Mouse (Mus musculus): ENCODE data around the gene Atp8b2. TPM values are rescaled to one million over a fixed set of nuclear protein-coding genes. Genes with fewer than 3 reads are reported as not detected.

Atp8b2 gene
- total RNA-seq, 4 experiments from 2014 or later: 14.5 to 17.8 (median 15.8) TPM

DNA sequence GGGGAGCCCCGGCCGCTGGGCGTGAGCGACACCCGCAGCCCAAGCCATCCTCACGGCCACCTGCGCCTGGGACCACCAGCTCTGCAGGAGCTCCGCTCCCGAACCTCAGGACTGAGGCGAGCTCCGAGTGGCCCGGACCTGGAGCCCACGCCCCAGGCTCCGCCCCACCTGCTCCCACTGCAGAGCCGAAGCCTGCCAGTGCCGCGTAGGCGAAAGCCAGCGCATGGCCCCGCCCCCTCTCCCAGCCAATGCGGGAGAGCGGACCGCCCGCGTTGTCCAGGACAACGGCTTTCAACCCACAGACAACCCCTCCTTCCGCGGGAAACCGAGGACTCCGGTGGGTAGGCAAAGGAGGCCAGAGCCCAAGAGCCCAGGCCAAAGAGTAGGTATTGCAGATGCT, 2.8 kb downstream of the Atp8b2 start:
- peak; percentile 88 for DNase-seq (ENCODE audit: low spot score)

DNA sequence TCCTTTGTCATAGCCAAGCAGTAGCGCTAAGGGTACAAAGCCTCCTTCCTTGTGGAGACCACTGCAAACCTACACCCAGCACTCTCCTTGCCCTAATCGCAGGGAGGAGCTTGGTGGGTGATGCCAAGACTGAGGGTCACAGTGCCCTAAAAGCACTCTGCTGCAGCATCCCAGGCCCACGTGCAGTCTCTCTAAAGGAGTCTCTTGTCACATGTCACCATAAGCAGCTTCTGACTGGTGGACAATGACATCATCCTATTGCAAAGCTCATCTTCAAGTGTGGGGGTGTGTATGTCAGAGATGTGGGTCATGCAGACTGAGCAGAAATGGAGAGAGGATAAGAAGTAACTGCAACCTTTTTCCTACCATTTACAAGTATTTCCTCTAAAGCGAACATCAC, 3.9 kb downstream of the Atp8b2 start:
- DNase-seq (ENCODE audit: low spot score): no peak

GRCm38 (mm10) chr3:89957880-89958279, 5.4 kb downstream of the Atp8b2 start:
- DNase-seq (ENCODE audit: low spot score): no peak

DNA sequence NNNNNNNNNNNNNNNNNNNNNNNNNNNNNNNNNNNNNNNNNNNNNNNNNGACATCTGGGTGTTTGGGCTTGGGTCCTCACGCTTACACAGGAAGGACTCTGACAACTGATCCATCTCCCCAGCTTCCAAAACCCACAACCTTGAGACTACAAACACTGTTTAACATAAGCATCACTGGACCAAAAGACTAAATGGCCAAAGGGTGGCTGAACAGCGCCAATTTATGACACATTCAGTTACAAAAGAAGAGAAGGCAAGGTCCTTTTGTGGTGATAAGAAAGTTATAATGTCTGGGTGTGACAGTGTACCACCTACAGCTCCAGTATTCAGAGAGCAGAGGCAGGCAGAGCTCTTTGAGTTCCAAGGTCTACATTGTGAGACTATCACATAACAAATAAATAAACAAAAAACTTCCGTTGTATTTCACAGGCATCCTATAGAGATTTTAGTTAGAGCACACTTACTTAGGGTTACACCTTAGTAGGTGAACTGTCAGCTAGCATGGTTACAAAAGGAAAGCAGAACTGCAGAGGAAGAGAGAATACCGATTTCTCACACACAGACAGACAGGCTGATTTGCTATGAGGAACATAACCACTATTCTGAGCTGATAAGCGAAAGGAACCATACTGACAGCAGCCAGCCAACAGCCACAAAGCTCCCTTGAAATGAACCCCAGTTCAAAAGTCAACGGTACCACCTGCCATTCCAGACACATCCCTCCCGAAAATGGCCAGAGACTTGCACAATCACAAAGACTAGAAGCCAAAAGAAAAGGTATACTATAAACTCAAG, 6.9 kb downstream of the Atp8b2 start:
- no peak for DNase-seq (ENCODE audit: low spot score)

GRCm38 (mm10) chr3:89953420-89953819, 9.9 kb downstream of the Atp8b2 start:
- peak; percentile 77 for DNase-seq (ENCODE audit: low spot score)

DNA sequence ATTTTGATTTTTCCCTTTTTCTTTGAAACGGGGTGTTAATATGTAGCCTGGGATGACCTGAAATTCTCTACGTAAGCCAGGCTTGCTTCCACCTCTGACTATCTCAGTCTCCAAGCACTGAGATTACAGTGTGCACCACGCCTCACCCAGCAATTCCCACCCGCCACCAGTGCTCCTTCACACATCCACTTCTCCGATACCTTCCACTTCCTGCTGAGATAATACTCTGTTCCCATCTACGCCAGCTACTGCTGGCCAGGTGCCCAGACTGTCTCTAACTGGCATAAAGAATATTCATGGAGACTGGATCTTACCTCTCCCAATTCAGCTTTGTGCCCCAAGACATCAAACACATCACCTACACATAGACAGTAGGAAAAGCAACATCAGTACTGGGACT, 14.7 kb downstream of the Atp8b2 start:
- DNase-seq (ENCODE audit: low spot score): no peak

- no peak for DNase-seq (ENCODE audit: low spot score)
These were observed 15.3 kb downstream of the Atp8b2 start for GRCm38 (mm10) chr3:89948021-89948420.

DNA sequence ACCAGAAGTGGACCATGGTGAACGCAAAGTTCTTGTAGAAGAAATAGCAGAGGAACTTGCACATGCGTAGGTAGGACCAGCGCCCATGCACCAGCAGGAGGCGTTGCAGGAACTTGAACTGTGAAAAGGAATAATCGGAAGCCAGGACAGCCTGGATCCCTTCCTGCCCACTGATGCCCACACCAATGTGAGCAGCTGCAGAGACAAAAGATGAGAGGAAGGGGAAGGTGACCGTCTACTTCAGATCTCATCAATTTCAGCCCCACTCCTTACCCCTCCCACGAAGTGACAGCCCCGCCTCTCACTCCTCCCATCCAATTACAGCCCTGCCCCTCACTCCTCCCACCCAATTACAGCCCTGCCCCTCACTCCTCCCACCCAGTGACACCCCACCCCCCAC, 18.3 kb downstream of the Atp8b2 start:
- no peak for DNase-seq (ENCODE audit: low spot score)

GRCm38 (mm10) chr3:89942894-89943293, 20.4 kb downstream of the Atp8b2 start:
- no peak for DNase-seq (ENCODE audit: low spot score)

- no peak for DNase-seq (ENCODE audit: low spot score)
These were observed 26.8 kb downstream of the Atp8b2 start for GRCm38 (mm10) chr3:89936495-89936894.

GRCm38 (mm10) chr3:89932925-89933324, 30.4 kb downstream of the Atp8b2 start:
- DNase-seq (ENCODE audit: low spot score): no peak

DNA sequence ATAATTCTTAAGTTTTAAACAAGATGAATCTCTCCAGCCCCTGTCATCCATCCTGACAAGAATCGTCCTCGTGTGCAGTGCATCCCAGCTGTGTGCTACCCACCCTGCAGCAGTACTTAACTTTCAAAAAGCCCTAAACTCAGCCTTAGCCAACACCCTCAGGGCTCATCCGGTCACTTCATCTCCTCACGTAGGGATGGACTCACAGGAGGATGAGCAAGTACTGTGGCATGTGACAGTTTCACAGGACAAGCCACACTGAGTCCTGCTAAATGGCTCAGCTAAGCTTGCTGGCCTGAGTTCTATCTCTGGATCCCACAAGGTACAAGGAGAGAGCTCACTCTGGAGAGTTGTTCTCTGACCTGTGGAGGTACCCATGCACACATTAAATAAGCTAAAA, 34.4 kb downstream of the Atp8b2 start:
- DNase-seq (ENCODE audit: low spot score): no peak

- DNase-seq (ENCODE audit: low spot score): no peak
These were observed 36.9 kb downstream of the Atp8b2 start for GRCm38 (mm10) chr3:89926440-89926839.

GRCm38 (mm10) chr3:89920711-89921110, 42.6 kb downstream of the Atp8b2 start:
- no peak for DNase-seq (ENCODE audit: low spot score)

GRCm38 (mm10) chr3:89917408-89917807, 45.9 kb downstream of the Atp8b2 start:
- DNase-seq (ENCODE audit: low spot score): no peak

- no peak for DNase-seq (ENCODE audit: low spot score)
These were observed 46.7 kb downstream of the Atp8b2 start for GRCm38 (mm10) chr3:89916622-89917021.

- DNase-seq (ENCODE audit: low spot score): no peak
These were observed 48.6 kb downstream of the Atp8b2 start for GRCm38 (mm10) chr3:89914700-89915099.

DNA sequence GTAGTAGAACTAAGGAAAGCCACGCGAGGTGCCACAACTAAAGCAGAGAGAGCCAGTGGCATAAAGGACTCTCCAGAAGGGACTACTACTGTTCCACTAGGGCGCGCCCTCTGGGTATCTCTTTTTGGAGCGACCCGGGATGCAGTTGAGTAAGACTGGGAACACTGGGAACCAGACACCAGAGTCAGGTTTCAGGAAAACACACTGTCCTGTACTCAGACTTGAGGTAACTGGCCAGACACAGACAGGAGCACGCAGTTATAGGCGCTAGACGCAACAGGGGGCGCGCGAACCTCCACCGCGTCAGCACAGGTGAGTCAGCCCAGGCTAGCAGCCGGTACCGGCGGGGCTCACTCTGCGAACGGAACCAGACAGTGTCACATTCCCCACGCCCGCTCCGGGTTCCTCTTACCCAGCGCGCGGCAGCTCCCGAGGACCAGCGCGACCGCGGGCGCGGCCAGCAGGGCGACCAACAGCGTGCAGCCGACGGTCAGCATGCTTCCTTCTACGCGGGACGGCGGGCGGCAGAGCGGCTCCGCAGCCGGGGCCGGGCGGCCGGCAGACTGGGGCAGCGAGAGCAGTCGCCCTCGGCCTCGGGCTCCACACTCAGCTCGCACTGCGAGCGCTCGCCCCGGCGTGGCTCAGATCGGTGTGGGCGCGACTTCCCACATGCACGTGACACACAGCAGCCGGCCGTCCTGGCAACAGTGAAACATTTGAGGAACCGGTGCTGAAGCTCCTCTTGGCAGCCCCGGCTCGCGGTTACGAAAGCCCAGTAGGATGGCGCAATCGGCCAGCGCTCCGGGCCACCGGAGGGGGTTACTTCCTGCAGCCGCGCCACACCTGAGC, 50.5 kb downstream of the Atp8b2 start, which contains the start of gene Il6ra:
TSS of gene Il6ra (minus strand) at position 654 of the 849 bp plus-strand sequence.
- DNase-seq (ENCODE audit: low spot score): peak; percentile 90

DNA sequence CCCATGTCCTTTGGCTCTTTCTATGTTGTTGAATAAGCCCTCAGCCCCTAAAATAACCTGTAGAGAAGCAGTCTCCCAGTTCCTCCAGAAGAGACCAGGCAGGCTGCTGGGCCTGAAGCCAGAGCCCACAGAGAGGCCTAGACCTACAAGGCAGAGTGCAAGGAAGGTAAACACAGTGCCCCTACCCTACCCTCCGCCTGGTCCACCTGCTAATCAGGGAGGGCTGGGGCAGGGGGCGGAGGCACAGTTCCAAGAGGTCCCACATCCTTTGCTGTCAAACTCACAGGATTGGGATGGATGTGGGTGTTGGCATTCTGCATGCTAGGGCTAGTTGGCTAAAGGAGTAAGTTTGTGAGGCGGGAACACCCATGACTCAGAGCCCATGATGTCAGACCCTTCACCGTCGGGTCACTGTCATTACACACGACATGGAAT, 51.2 kb downstream of the Atp8b2 start:
- DNase-seq (ENCODE audit: low spot score): no peak

DNA sequence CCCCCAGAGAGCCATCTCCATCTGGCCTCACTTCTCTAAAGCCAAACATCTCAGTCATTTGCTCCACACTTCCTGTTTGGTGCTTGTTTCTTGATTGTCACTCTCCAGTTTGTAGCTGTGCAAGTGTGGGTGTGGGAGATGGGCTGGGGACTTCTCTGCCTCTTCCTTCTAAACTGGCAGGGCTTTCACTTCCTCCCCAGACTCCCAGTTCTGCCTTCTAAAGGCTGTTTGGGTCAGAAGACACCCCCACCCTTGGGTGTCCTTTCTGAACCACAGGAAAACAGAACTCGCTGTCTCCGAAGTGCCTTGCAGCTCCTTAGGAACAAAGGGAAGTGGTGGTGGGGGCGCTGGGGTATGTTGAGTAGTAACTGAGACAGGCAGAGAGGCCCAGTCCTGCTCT, 52.1 kb downstream of the Atp8b2 start:
- DNase-seq (ENCODE audit: low spot score): no peak

DNA sequence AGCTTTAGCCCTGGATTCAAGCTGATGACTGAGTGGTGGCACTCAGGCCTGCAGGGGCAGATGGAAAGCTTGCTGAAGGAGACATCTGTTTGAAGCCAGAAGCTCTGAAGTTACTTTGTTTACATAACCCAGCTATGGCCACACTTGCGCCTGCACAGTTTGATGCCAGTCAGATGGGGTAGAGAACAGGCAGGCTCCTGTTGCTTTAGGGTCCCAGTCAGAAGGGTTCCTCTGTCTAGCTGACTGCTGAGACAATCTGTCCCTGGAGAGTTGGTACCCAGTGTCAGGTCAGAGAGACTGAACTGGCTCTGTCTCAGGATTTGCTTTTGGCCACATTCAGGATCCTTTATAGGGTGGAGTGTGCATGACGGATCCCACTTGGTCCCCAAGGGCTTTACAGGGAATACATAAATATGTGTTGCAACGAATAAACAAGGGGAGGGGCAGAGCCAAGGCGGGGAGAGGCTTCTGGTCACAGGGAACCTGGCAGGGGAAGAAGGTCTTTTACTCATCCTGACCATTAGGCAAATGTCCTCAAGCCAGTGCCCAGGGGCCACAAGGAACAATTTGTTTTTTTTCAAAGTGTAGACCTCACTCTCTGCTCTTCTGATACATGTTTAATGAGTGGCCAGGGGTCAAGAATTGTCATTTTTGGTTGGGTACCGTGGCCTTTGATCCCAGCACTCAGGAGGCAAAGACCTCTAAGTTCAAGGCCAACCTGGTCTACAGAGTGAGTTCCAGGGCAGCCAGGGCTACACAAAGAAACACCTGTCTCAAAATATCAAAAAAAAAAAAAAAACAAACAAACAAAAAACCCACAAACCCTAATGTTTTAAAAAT, 53.4 kb downstream of the Atp8b2 start:
- DNase-seq (ENCODE audit: low spot score): no peak

DNA sequence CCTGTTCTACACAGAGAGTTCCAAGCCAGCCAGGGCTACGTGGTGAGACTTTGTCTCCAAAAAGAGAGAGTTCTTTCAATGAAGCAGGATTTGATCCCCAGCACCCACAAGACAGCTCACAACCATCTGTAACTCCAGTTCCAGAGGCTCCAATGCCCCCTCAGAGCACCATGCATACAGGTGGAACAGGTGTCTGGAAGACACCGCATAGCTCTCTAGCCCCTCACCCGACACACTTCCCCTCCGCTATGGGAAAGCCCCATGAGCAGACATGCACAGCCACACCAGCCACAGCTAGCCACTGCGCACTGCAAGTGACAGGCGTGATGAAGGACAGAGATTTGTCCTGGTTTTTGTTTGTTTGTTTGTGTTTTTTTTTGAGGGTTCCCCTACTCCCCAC, 54.5 kb downstream of the Atp8b2 start:
- no peak for DNase-seq (ENCODE audit: low spot score)

All from heart, adult 8-10 months (tissue).